Mouse (Mus musculus): ENCODE measurements around the gene Pmpca. TPM values are rescaled to one million over a fixed set of nuclear protein-coding genes. Genes with fewer than 3 reads are reported as not detected.

The Pmpca gene
- 108 and 112 TPM in 2 replicates for polyA plus RNA-seq (2016; fragmentation: Nextera tagmentation; extraction: Ambion mirVana)

DNA sequence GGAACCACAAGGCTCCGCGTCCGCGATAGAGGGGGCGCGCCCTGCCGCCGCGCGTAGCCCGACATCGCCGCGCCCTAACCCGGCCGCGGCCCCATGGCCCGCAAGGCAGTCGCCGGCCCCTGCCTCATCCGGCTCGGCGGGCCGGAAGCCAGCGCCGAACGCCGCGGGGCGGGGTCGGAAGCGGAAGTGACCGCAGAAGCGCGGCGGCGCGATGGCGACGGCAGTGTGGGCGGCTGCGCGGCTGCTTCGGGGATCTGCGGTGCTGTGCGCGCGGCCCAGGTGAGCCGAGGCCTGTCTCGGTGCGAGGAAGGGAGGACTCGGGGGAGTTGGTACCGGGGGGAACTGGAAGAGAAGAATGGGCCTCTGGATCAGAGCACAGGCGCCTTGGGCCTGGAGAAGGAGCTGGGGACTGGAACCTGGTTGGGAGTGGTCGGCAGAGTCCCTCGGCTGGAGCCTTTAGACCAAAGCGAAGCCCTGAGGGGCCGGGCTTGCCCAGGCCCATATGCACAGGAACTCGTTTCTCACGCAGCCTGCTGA lies at the start of gene Pmpca, which contains the start of gene Entr1:
Gene Pmpca (plus strand): TSS at position 186 of the 537 bp plus-strand sequence.
Gene Entr1 (minus strand): TSS at position 163 of the 537 bp plus-strand sequence.
- peak within 1 kb of the TSS; percentile 94 for H3K4me2 ChIP-seq (replicated peaks)
- under 1% methylated on average over 59 of the region's 60 CpGs for WGBS
- H3K36me3 ChIP-seq: peaks cover 73% of the 10 kb centered on the region
- H3K27me3 ChIP-seq: no peaks in the 10 kb centered on the region
- H3K4me3 ChIP-seq: peak within 1 kb of the TSS; percentile 97
- ATAC-seq (ENCODE audit: insufficient number of reproducible peaks, insufficient read depth, low FRiP score, low TSS enrichment): peak; percentile 76
- H3K4me1 ChIP-seq: peaks cover 22% of the 10 kb centered on the region
- H3K27ac ChIP-seq: peak within 1 kb of the TSS; percentile 75
- peak within 1 kb of the TSS; percentile 95 for H3K9ac ChIP-seq
- H3K9me3 ChIP-seq: no peaks in the 10 kb centered on the region

DNA sequence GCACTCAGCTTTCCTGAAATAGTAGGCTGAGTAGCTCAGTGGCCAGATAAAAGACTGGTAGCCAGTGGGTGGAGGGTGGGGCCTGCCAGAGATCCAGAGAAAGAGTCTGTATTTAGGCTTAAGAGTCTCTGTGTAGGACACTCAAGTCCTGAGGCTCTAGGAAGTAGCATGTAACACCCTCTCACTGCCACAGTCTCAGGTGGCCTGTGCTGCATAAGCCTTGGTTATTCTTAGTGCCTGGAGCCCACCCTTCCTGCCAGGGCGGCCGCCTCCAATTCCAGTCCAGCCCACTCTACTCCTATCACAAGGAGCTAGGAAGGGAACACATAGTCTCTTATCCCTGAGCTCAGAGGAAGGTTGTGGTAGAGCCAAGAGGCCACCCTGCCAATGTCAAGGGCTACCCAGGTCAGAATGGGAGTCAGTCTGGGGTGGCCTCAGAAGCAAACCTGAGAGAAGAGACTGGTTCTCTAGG lies 47.6 kb upstream of the Pmpca start:
- Histone ChIP-seq H3K4me1 (no peaks in the 10 kb centered on the region), H3K27me3 (no peaks in the 10 kb centered on the region), H3K4me2 (replicated peaks) (no peak overlapping the region), H3K9ac (no peak overlapping the region), H3K27ac (0 out of 2 replicates have a peak overlapping the region, but pooled peaks have one; percentile 12), H3K36me3 (peaks cover 79% of the 10 kb centered on the region), H3K9me3 (no peaks in the 10 kb centered on the region), H3K4me3 (no peak overlapping the region)
- ATAC-seq (ENCODE audit: insufficient number of reproducible peaks, insufficient read depth, low FRiP score, low TSS enrichment): no peak
- 93% methylated on average over 2 of the region's 2 CpGs for WGBS

DNA sequence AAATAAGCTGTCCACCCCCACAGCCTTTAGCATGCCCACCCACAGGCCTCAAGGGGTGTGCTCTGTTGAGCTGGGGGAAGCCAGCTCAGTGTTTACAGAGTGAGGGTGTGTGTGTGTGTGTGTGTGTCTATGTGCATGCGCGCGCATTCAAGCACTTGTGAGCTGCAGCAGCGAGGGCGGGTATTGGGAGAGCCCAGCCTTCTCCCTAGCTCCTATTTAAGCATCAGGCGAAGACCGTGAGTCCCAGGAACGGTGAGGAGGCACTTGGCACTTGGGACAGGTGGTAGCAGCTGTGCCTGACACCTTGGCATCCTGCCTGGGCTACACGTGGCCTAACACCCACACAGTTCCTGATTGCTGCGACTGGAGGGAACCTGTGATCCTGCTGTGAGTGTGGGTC lies 47.1 kb upstream of the Pmpca start:
- WGBS: 80% methylated on average over 10 of the region's 10 CpGs
- no peak overlapping the region for H3K9ac ChIP-seq
- H3K36me3 ChIP-seq: peaks cover 84% of the 10 kb centered on the region

DNA sequence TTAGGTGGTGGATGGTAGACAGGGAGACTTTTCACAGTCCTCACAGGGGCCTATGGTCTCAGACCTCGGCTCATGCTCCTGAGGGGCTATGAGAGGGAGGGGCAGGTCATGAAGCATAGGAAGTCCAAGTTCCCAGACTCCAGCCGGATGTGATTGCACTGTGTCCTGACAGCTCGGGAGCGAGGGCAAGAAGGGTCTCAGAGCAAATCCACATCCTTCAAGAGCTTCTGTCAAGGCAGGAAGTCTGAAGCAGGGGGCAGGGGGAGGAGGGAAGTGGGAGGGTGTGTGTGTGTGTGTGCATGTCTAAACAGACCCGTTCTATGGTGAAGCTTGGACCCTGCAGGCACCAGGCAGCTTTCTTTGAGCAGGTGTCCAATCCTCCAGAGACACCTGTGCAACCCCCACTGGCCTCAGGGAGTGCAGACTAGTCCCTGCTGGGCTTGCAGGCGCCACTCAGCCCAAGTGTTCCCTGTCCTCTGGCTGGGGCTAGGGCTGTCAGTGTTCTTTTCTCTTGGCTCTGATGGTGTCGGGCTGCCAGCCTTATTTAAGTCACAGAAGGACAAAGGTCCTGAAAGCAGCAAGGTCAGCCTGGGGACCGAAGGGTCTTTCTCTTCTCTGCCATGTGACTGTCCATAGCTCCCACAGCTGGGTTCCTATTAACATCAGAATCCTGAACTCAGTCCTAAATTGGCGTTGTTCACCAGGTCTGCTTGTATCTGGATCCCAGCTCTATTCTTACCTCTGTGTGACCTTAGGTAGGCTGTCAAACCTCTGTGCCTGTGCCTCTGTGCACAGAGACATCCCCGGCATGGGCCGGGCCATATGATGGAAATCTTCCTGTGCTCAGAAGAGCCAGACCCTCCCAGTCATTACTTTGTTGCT lies 46.3 kb upstream of the Pmpca start:
- Histone ChIP-seq H3K4me2 (replicated peaks) (no peak overlapping the region), H3K4me1 (peaks cover 4% of the 10 kb centered on the region; the same call in 1 of the 2 replicates), H3K36me3 (peaks cover 89% of the 10 kb centered on the region), H3K27me3 (no peaks in the 10 kb centered on the region), H3K9me3 (no peaks in the 10 kb centered on the region), H3K4me3 (no peak overlapping the region), H3K9ac (no peak overlapping the region), H3K27ac (no peak overlapping the region)
- WGBS: 61% methylated on average over 11 of the region's 11 CpGs
- ATAC-seq (ENCODE audit: insufficient number of reproducible peaks, insufficient read depth, low FRiP score, low TSS enrichment): no peak

More for the DNA sequence above, 47.1 kb upstream of the Pmpca start:
- Histone ChIP-seq H3K9me3 (no peaks in the 10 kb centered on the region), H3K4me2 (replicated peaks) (no peak overlapping the region), H3K27me3 (no peaks in the 10 kb centered on the region), H3K4me3 (no peak overlapping the region), H3K27ac (0 out of 2 replicates have a peak overlapping the region, but pooled peaks have one; percentile 12), H3K4me1 (0 out of 2 replicates have a peak, but pooled peaks cover under 1% of the 10 kb centered on the region)
- no peak for ATAC-seq (ENCODE audit: insufficient number of reproducible peaks, insufficient read depth, low FRiP score, low TSS enrichment)

DNA sequence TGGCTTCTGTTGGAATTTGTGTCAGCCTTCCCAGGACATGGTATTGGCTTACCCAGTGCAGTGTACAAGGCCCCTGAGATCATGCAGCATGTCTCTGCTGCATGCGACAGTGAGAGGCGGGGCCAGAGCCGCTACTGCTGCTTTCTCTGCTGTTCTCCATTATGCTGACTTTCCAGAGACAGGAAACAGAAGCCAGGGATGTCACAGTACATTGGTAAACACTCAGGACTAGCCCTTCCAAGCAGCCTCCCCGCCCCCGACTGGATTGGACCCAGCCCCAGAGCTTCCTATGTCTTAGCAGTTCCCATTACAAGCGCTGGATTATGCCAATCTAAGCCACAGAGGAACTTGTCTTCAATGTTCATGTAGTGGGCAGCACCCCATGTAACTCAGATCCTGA lies 40.9 kb upstream of the Pmpca start:
- peaks cover 66% of the 10 kb centered on the region for H3K36me3 ChIP-seq
- no peak for ATAC-seq (ENCODE audit: insufficient number of reproducible peaks, insufficient read depth, low FRiP score, low TSS enrichment)
- H3K9ac ChIP-seq: no peak overlapping the region

DNA sequence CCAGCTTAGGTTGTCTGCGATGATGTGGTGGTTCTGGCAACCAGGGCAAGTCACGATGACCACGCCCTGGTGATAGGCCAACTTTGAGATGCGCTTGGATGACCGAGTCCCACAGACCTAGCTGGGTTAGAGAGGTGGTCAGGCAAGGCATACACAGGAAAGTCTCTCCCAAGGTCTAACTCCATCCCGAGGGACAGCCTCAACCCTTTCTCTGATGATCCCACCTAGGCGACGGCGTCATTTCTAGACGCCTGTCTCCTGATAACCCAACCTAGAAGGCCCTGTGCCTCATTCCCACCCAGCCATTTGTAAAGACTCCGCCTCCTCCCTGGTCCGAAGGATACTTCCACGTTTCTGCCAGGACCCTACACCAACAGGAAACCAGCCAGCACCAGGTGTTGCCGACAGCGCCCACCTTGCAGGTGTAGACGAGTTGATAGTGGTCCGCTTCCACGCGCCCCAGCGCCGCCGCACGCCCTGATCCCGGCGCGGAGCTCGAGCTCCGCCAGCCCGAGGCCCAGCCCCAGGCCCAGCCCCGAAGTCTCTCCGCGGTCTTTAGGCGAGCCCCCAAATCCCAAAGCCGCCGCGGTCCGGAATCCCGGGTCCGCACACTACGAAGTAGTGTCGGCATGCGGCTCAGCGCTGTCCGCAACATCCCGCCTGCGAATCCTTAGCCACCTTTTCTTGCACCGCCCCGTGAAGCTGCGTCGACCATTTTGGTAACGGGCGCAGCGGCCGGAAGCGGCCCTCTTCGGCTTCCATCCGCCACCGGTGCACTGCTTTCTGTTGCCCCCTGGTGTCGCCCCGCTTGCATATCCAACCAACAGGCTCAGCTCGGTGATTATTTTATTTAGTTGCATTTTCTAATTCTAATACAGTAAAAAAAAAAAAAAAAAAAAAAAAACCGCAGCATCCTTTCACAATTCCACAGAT lies 37.5 kb upstream of the Pmpca start, which contains the start of gene Dnlz:
Gene Dnlz (minus strand): TSS at position 753 of the 933 bp plus-strand sequence.
- 2% methylated on average over 62 of the region's 62 CpGs for WGBS
- H3K27ac ChIP-seq: peak within 1 kb of the TSS; percentile 84
- no peaks in the 10 kb centered on the region for H3K9me3 ChIP-seq
- H3K4me3 ChIP-seq: peak within 1 kb of the TSS; percentile 82
- H3K9ac ChIP-seq: peak within 1 kb of the TSS; percentile 89
- H3K4me2 ChIP-seq (replicated peaks): peak within 1 kb of the TSS; percentile 96
- ATAC-seq (ENCODE audit: insufficient number of reproducible peaks, insufficient read depth, low FRiP score, low TSS enrichment): peak; percentile 32
- peaks cover 34% of the 10 kb centered on the region for H3K36me3 ChIP-seq
- no peaks in the 10 kb centered on the region for H3K27me3 ChIP-seq
- H3K4me1 ChIP-seq: peaks cover 21% of the 10 kb centered on the region

More for the DNA sequence above, 40.9 kb upstream of the Pmpca start:
- H3K27ac ChIP-seq: peak overlapping the region; percentile 50
- peaks cover 21% of the 10 kb centered on the region for H3K4me1 ChIP-seq
- no peaks in the 10 kb centered on the region for H3K27me3 ChIP-seq
- H3K9me3 ChIP-seq: no peaks in the 10 kb centered on the region
- 54% methylated on average over 6 of the region's 6 CpGs for WGBS
- H3K4me2 ChIP-seq (replicated peaks): no peak overlapping the region
- no peak overlapping the region for H3K4me3 ChIP-seq

DNA sequence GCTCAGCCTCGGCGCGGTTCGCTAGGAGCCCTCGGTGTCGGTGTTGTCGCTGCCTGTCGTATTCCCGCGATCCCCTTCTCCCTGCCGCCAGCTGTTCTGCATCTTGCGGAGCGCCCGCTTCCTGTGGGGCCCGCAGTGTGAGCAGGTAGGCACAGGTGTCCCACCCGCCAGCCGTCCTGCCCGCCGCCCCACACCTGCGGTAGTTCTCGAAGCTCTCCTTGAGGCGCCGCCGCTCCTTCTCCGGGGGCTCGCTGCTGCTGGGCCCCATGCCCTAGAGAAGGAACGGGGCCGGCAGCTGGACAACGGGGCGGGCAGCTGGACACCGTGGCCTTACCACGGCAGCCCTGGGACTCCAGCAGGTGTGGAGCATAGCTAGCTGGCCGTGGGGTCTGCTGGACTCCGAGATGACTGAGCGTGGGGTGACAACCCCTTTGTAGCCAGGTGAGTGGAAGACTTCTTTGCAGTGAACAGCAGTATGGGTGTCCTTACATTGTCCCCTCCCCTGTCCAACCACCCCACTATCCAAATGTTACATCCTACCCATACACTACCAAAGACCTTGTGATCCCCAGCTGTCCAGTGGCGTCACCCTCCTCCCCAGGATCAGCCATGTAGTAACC lies 36.7 kb upstream of the Pmpca start:
- Histone ChIP-seq H3K9me3 (no peaks in the 10 kb centered on the region), H3K27ac (peak overlapping the region; percentile 63; the same call in 1 of the 2 replicates), H3K4me3 (peak overlapping the region; percentile 82), H3K36me3 (peaks cover 26% of the 10 kb centered on the region), H3K4me1 (peaks cover 17% of the 10 kb centered on the region), H3K9ac (peak overlapping the region; percentile 80), H3K27me3 (no peaks in the 10 kb centered on the region), H3K4me2 (replicated peaks) (peak overlapping the region; percentile 96)
- ATAC-seq (ENCODE audit: insufficient number of reproducible peaks, insufficient read depth, low FRiP score, low TSS enrichment): 0 out of 2 replicates have a peak, but pooled peaks have one; percentile 6
- WGBS: 2% methylated on average over 36 of the region's 36 CpGs

DNA sequence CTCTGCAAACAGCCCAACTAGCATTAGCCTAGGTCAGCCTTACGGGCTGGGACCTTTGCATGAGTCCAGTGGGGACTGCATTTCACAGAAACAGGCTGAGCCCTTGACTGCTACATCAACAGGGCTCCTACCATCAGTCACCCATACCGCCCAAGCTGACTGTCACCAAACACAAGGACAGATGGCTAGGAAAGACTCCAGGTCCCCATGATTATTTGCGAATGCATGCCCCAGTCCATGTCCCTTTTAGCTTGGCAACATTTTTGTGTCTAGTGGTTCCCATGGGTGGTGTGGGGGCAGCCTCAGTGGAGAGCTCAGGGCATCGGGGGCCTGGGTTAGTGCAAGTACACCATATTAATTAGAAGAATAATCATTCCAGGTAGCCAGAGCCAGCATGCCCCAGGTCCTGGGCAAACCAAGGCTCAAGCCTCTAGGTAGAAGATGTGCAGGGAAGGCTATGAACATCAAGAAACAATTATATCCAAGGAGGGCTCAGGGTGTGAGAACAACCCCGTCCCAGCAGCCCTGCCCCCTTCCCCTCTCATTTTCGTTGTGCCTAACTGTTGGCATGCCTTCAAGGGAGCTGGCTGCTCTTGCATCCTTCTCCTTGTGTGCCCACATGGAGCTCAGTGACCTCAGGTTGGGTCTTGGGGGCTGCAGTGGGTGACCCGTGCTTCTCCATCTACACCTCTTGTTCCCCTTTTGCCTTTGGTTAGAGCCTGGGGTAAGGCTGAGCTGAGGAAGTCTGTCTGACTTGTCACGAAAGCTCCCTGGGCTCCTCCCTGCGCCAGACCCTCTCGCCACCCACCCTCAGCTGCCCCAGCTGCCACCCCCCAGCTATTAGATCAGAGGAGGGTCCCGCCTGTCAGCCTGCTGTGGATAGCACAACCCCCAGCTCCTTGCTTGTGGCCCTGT lies 35.8 kb upstream of the Pmpca start:
- H3K9me3 ChIP-seq: no peaks in the 10 kb centered on the region
- H3K27me3 ChIP-seq: no peaks in the 10 kb centered on the region
- peak overlapping the region; percentile 80; the same call in 1 of the 2 replicates for H3K9ac ChIP-seq
- ATAC-seq (ENCODE audit: insufficient number of reproducible peaks, insufficient read depth, low FRiP score, low TSS enrichment): no peak
- peak overlapping the region; percentile 96 for H3K4me2 ChIP-seq (replicated peaks)
- peaks cover 15% of the 10 kb centered on the region for H3K4me1 ChIP-seq
- WGBS: 88% methylated on average over 11 of the region's 11 CpGs
- H3K27ac ChIP-seq: no peak overlapping the region
- peak overlapping the region; percentile 82; the same call in 1 of the 2 replicates for H3K4me3 ChIP-seq
- peaks cover 21% of the 10 kb centered on the region for H3K36me3 ChIP-seq

DNA sequence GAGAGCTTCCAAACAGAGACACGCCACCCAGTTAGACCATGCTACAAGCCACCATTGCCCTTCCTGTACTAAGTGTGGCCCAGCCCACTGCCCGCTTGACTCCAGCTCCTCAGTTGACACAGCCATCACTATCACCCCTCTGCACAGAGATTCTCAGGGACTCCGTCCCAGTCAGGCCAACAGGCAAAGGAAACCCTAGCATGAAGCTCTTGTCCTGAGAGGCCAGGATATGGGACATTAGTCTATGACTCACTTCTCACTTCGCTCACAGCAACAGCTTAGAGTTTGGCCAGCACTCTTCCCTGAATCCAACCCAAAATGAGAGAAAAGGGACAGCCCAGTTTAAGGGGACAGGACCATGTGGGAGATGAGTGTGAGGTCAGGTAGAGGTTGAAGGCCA lies 34.7 kb upstream of the Pmpca start:
- peaks cover 15% of the 10 kb centered on the region for H3K4me1 ChIP-seq
- H3K4me3 ChIP-seq: no peak overlapping the region
- peaks cover 11% of the 10 kb centered on the region for H3K36me3 ChIP-seq
- H3K27me3 ChIP-seq: no peaks in the 10 kb centered on the region
- H3K9me3 ChIP-seq: no peaks in the 10 kb centered on the region
- WGBS: 91% methylated on average over 4 of the region's 4 CpGs
- no peak overlapping the region for H3K9ac ChIP-seq
- H3K4me2 ChIP-seq (replicated peaks): no peak overlapping the region
- no peak for ATAC-seq (ENCODE audit: insufficient number of reproducible peaks, insufficient read depth, low FRiP score, low TSS enrichment)
- no peak overlapping the region for H3K27ac ChIP-seq

DNA sequence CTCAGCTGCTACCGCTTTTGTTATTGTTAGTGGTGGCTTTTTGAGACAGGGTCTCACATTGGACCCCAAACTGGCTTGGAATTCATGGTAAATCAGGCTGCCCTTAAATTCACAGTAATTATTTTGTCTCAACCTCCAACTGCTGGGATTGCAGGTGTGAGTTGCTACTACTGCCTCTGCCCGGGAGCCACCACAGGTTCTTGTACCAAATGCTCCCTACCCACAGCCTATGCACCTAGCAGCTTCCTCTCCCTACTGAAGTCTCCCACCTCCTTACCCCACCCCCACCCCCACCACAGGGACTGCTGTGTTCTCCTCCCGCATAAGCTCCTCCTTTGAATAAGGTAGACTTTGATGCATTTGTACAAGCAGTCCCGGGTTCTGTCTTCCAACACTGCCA lies 32.9 kb upstream of the Pmpca start:
- Histone ChIP-seq H3K27ac (no peak overlapping the region), H3K9ac (no peak overlapping the region), H3K27me3 (no peaks in the 10 kb centered on the region), H3K4me3 (no peak overlapping the region), H3K4me1 (peaks cover 7% of the 10 kb centered on the region), H3K36me3 (no peaks in the 10 kb centered on the region), H3K9me3 (no peaks in the 10 kb centered on the region), H3K4me2 (replicated peaks) (no peak overlapping the region)
- WGBS: 86% methylated on average over 4 of the region's 4 CpGs
- no peak for ATAC-seq (ENCODE audit: insufficient number of reproducible peaks, insufficient read depth, low FRiP score, low TSS enrichment)
